Mouse (Mus musculus) urinary bladder, adult 2 months (tissue): ENCODE measurements at regions not wholly inside any gene's neighbourhood (a gene's known extent, or its start where the extent isn't known, plus 50 kb on each side); places are given as distances from the start of the nearest gene placed in this dataset.

Experiments
- DNase-seq: peaks from one replicate; pipeline ENCODE4 v3.0.0; 2022; ENCODE audit warnings: low spot score

- no peak for DNase-seq
Observed at GRCm38 (mm10) chr1:183717060-183717459, 296.0 kb upstream of the Dusp10 start.

- no peak for DNase-seq
Observed at GRCm38 (mm10) chr1:183749126-183749525, 264.0 kb upstream of the Dusp10 start.

GRCm38 (mm10) chr1:183754500-183754899 lies 258.6 kb upstream of the Dusp10 start:
- DNase-seq, result no peak

GRCm38 (mm10) chr1:183756716-183757115 lies 256.4 kb upstream of the Dusp10 start:
- no peak for DNase-seq

- no peak for DNase-seq
Observed at GRCm38 (mm10) chr1:183763864-183764726, 249.0 kb upstream of the Dusp10 start.

GRCm38 (mm10) chr1:183772844-183773243 lies 240.3 kb upstream of the Dusp10 start:
- DNase-seq, result no peak

GRCm38 (mm10) chr1:183780180-183780579 lies 232.9 kb upstream of the Dusp10 start:
- no peak for DNase-seq

- DNase-seq, result no peak
Observed at GRCm38 (mm10) chr1:183780779-183781178, 232.3 kb upstream of the Dusp10 start.

- DNase-seq, result no peak
Observed at GRCm38 (mm10) chr1:183783440-183784130, 229.5 kb upstream of the Dusp10 start.

- DNase-seq, result no peak
Observed at GRCm38 (mm10) chr1:183792230-183792813, 220.8 kb upstream of the Dusp10 start.

- no peak for DNase-seq
Observed at GRCm38 (mm10) chr1:183793324-183793723, 219.8 kb upstream of the Dusp10 start.

- no peak for DNase-seq
Observed at GRCm38 (mm10) chr1:183793913-183794445, 219.1 kb upstream of the Dusp10 start.

- no peak for DNase-seq
Observed at GRCm38 (mm10) chr1:183802351-183802750, 210.8 kb upstream of the Dusp10 start.

- no peak for DNase-seq
Observed at GRCm38 (mm10) chr1:183803357-183803756, 209.7 kb upstream of the Dusp10 start.

GRCm38 (mm10) chr1:183803826-183804225 lies 209.3 kb upstream of the Dusp10 start:
- no peak for DNase-seq

GRCm38 (mm10) chr1:183804295-183804694 lies 208.8 kb upstream of the Dusp10 start:
- DNase-seq, result no peak

- DNase-seq, result no peak
Observed at GRCm38 (mm10) chr1:183806864-183807730, 206.0 kb upstream of the Dusp10 start.

- no peak for DNase-seq
Observed at GRCm38 (mm10) chr1:183808168-183808567, 204.9 kb upstream of the Dusp10 start.

- DNase-seq, result no peak
Observed at GRCm38 (mm10) chr1:183820555-183820954, 192.5 kb upstream of the Dusp10 start.

- DNase-seq, result no peak
Observed at GRCm38 (mm10) chr1:183826300-183826699, 186.8 kb upstream of the Dusp10 start.

GRCm38 (mm10) chr1:183845135-183845534 lies 168.0 kb upstream of the Dusp10 start:
- DNase-seq, result no peak
